Mouse (Mus musculus): ENCODE data around the gene Prickle4. TPM values are rescaled to one million over a fixed set of nuclear protein-coding genes. Genes with fewer than 3 reads are reported as not detected.
A peak's percentile ranks its signal among the peaks of the same experiment; 100 is the strongest.

Gene Prickle4
- polyA plus RNA-seq, 1 experiment from 2014 or later, result not detected

GRCm38 (mm10) chr17:47710036-47710435 lies 15.5 kb upstream of the Prickle4 start:
- Histone ChIP-seq H3K4me2 (ENCODE audit: low read length) (no peak overlapping the region), H3K4me1 (ENCODE audit: control insufficient read depth, insufficient read depth, low read length) (no peaks in the 10 kb centered on the region), H3K9ac (replicated peaks; ENCODE audit: low read length) (no peak overlapping the region), H3K27ac (replicated peaks; ENCODE audit: low read depth, low read length) (no peak overlapping the region), H3K9me3 (ENCODE audit: control insufficient read depth, low read length) (no peaks in the 10 kb centered on the region), H3K36me3 (ENCODE audit: control insufficient read depth, insufficient read depth, low read length) (peaks cover 2% of the 10 kb centered on the region; the same call in 1 of the 2 replicates), H3K27me3 (ENCODE audit: control insufficient read depth, insufficient read depth, low read length) (no peaks in the 10 kb centered on the region), H3K4me3 (replicated peaks; ENCODE audit: low read depth, low read length) (no peak overlapping the region)
- ATAC-seq (ENCODE audit: low FRiP score, low TSS enrichment) (no peak), DNase-seq (no peak)
- 83% methylated on average over 3 of the region's 3 CpGs for WGBS

DNA sequence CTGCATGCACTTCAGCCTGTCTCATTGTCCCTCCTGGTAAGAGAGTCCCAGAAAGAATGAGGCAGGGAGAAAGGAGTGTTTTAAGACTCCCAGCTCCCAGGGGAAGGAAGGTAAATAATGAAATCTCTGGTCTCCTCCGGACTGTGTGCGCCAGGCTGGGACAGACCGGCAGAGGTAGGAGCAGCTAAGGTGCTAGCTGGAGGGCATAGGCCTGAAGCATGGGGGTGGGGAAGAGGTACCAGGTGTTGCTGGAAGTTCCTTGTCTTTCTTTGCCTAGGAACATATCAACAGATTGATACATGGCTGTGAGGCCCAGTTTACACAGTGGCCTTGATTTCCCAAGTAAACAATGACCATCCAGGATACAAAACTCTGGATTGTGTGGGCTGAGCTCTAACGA lies 14.4 kb upstream of the Prickle4 start:
- no peaks in the 10 kb centered on the region for H3K27me3 ChIP-seq (ENCODE audit: control insufficient read depth, insufficient read depth, low read length)
- no peaks in the 10 kb centered on the region for H3K4me1 ChIP-seq (ENCODE audit: control insufficient read depth, insufficient read depth, low read length)
- no peak overlapping the region for H3K9ac ChIP-seq (replicated peaks; ENCODE audit: low read length)
- no peaks in the 10 kb centered on the region for H3K9me3 ChIP-seq (ENCODE audit: control insufficient read depth, low read length)
- H3K27ac ChIP-seq (replicated peaks; ENCODE audit: low read depth, low read length), result no peak overlapping the region
- no peak overlapping the region for H3K4me3 ChIP-seq (replicated peaks; ENCODE audit: low read depth, low read length)
- no peak for DNase-seq
- H3K36me3 ChIP-seq (ENCODE audit: control insufficient read depth, insufficient read depth, low read length), result peaks cover 7% of the 10 kb centered on the region
- no peak overlapping the region for H3K4me2 ChIP-seq (ENCODE audit: low read length)
- no peak for ATAC-seq (ENCODE audit: low FRiP score, low TSS enrichment)
- 80% methylated on average over 4 of the region's 4 CpGs for WGBS

- Histone ChIP-seq H3K4me1 (ENCODE audit: control insufficient read depth, insufficient read depth, low read length) (no peaks in the 10 kb centered on the region), H3K27ac (replicated peaks; ENCODE audit: low read depth, low read length) (no peak overlapping the region), H3K4me3 (replicated peaks; ENCODE audit: low read depth, low read length) (no peak overlapping the region), H3K27me3 (ENCODE audit: control insufficient read depth, insufficient read depth, low read length) (0 out of 2 replicates have a peak, but pooled peaks cover under 1% of the 10 kb centered on the region), H3K9me3 (ENCODE audit: control insufficient read depth, low read length) (no peaks in the 10 kb centered on the region), H3K4me2 (ENCODE audit: low read length) (no peak overlapping the region), H3K9ac (replicated peaks; ENCODE audit: low read length) (no peak overlapping the region), H3K36me3 (ENCODE audit: control insufficient read depth, insufficient read depth, low read length) (peaks cover 17% of the 10 kb centered on the region)
- ATAC-seq (ENCODE audit: low FRiP score, low TSS enrichment) (no peak), DNase-seq (no peak)
- WGBS, result 88% methylated on average over 3 of the region's 3 CpGs
Observed at GRCm38 (mm10) chr17:47707961-47708360, 13.4 kb upstream of the Prickle4 start.

DNA sequence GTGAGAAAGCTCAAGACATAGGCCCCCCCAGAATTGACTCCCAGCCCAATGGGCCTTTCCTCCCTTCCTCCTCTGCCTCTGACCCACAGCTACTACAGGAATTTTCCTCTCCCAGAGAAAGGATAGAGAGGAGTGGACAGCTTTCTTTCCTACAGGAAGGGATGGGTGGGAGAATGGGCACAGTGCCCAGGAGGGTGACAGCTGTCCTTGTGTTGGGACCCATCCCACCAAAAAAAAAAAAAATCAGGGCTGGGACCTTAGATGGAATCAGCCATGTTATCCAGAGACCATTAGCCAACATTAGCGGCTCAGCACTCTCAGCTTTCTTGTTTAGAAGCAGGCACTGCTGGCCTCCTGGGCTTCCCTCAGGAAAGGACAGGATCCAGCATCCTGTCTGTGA lies 11.7 kb upstream of the Prickle4 start:
- DNase-seq, result no peak
- Histone ChIP-seq H3K4me1 (ENCODE audit: control insufficient read depth, insufficient read depth, low read length) (no peaks in the 10 kb centered on the region), H3K9ac (replicated peaks; ENCODE audit: low read length) (no peak overlapping the region), H3K9me3 (ENCODE audit: control insufficient read depth, low read length) (no peaks in the 10 kb centered on the region), H3K4me2 (ENCODE audit: low read length) (no peak overlapping the region), H3K27me3 (ENCODE audit: control insufficient read depth, insufficient read depth, low read length) (0 out of 2 replicates have a peak, but pooled peaks cover 3% of the 10 kb centered on the region), H3K36me3 (ENCODE audit: control insufficient read depth, insufficient read depth, low read length) (peaks cover 35% of the 10 kb centered on the region), H3K27ac (replicated peaks; ENCODE audit: low read depth, low read length) (no peak overlapping the region), H3K4me3 (replicated peaks; ENCODE audit: low read depth, low read length) (no peak overlapping the region)
- ATAC-seq (ENCODE audit: low FRiP score, low TSS enrichment), result no peak
- WGBS, result 81% methylated on average over 1 of the region's 1 CpGs

DNA sequence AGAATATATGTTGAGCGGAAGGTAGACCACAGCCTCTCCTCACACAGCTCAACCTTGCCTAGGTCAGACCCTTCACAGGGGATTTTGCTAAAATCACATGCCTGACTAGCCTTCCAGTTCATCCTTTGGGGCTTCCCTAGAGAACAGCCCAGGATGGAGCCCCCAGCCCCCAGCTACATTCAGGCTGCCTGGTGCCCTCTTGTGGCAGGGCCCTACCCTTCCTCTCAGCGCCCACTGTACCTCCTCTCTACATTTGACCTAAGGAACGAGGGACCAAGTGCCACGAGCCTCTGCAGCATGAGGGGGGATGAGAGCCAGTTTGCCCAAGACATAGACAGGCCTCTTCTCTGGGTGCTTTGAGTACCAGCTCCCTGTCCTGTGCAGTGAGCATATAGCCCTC lies 10.2 kb upstream of the Prickle4 start:
- Histone ChIP-seq H3K27me3 (ENCODE audit: control insufficient read depth, insufficient read depth, low read length) (0 out of 2 replicates have a peak, but pooled peaks cover 3% of the 10 kb centered on the region), H3K27ac (replicated peaks; ENCODE audit: low read depth, low read length) (no peak overlapping the region), H3K9ac (replicated peaks; ENCODE audit: low read length) (no peak overlapping the region), H3K36me3 (ENCODE audit: control insufficient read depth, insufficient read depth, low read length) (peaks cover 43% of the 10 kb centered on the region), H3K4me2 (ENCODE audit: low read length) (no peak overlapping the region), H3K4me3 (replicated peaks; ENCODE audit: low read depth, low read length) (no peak overlapping the region), H3K4me1 (ENCODE audit: control insufficient read depth, insufficient read depth, low read length) (no peaks in the 10 kb centered on the region), H3K9me3 (ENCODE audit: control insufficient read depth, low read length) (no peaks in the 10 kb centered on the region)
- 96% methylated on average over 4 of the region's 4 CpGs for WGBS
- DNase-seq (no peak), ATAC-seq (ENCODE audit: low FRiP score, low TSS enrichment) (no peak)

GRCm38 (mm10) chr17:47703556-47703955 lies 9.0 kb upstream of the Prickle4 start:
- Histone ChIP-seq H3K27ac (replicated peaks; ENCODE audit: low read depth, low read length) (no peak overlapping the region), H3K9ac (replicated peaks; ENCODE audit: low read length) (no peak overlapping the region), H3K9me3 (ENCODE audit: control insufficient read depth, low read length) (no peaks in the 10 kb centered on the region), H3K4me1 (ENCODE audit: control insufficient read depth, insufficient read depth, low read length) (no peaks in the 10 kb centered on the region), H3K27me3 (ENCODE audit: control insufficient read depth, insufficient read depth, low read length) (0 out of 2 replicates have a peak, but pooled peaks cover 3% of the 10 kb centered on the region), H3K4me2 (ENCODE audit: low read length) (no peak overlapping the region), H3K36me3 (ENCODE audit: control insufficient read depth, insufficient read depth, low read length) (peaks cover 52% of the 10 kb centered on the region), H3K4me3 (replicated peaks; ENCODE audit: low read depth, low read length) (no peak overlapping the region)
- WGBS, result 37% methylated on average over 20 of the region's 20 CpGs
- ATAC-seq (ENCODE audit: low FRiP score, low TSS enrichment) (no peak), DNase-seq (no peak)

GRCm38 (mm10) chr17:47702548-47703345 lies 8.2 kb upstream of the Prickle4 start:
- Histone ChIP-seq H3K27me3 (ENCODE audit: control insufficient read depth, insufficient read depth, low read length) (0 out of 2 replicates have a peak, but pooled peaks cover 3% of the 10 kb centered on the region), H3K4me1 (ENCODE audit: control insufficient read depth, insufficient read depth, low read length) (no peaks in the 10 kb centered on the region), H3K27ac (replicated peaks; ENCODE audit: low read depth, low read length) (no peak overlapping the region), H3K4me2 (ENCODE audit: low read length) (no peak overlapping the region), H3K9me3 (ENCODE audit: control insufficient read depth, low read length) (no peaks in the 10 kb centered on the region), H3K36me3 (ENCODE audit: control insufficient read depth, insufficient read depth, low read length) (peaks cover 52% of the 10 kb centered on the region), H3K4me3 (replicated peaks; ENCODE audit: low read depth, low read length) (no peak overlapping the region), H3K9ac (replicated peaks; ENCODE audit: low read length) (no peak overlapping the region)
- no peak for DNase-seq
- 58% methylated on average over 28 of the region's 28 CpGs for WGBS
- no peak for ATAC-seq (ENCODE audit: low FRiP score, low TSS enrichment)

DNA sequence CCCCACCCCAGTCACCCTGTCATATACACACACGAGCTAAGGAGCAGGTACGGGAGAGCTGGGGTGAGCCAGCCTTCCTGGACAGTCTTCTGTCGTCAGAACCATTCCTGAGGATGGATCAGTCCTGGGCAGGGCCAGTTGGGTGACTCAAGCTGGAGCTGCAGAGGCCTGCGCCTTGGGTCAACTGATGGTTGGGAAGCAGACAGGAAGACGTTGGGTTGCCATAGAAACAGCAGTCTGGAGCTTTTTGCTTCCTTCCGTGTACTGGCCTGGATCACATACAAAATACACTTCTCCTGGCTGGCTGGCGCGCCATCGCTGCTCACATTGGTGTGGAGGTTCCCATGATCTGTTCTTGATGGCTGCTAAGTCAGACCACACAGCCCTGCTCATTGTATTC lies 7.3 kb upstream of the Prickle4 start:
- H3K27ac ChIP-seq (replicated peaks; ENCODE audit: low read depth, low read length), result no peak overlapping the region

GRCm38 (mm10) chr17:47699055-47699454 lies 4.5 kb upstream of the Prickle4 start:
- ATAC-seq (ENCODE audit: low FRiP score, low TSS enrichment), result no peak
- H3K9me3 ChIP-seq (ENCODE audit: control insufficient read depth, low read length), result no peaks in the 10 kb centered on the region
- WGBS, result 85% methylated on average over 2 of the region's 2 CpGs

More for the DNA sequence above, 7.3 kb upstream of the Prickle4 start:
- H3K4me2 ChIP-seq (ENCODE audit: low read length), result no peak overlapping the region
- DNase-seq, result peak; percentile 39
- 0 out of 2 replicates have a peak, but pooled peaks cover 3% of the 10 kb centered on the region for H3K27me3 ChIP-seq (ENCODE audit: control insufficient read depth, insufficient read depth, low read length)
- H3K36me3 ChIP-seq (ENCODE audit: control insufficient read depth, insufficient read depth, low read length), result peaks cover 52% of the 10 kb centered on the region
- no peaks in the 10 kb centered on the region for H3K4me1 ChIP-seq (ENCODE audit: control insufficient read depth, insufficient read depth, low read length)
- no peak overlapping the region for H3K9ac ChIP-seq (replicated peaks; ENCODE audit: low read length)
- H3K9me3 ChIP-seq (ENCODE audit: control insufficient read depth, low read length), result no peaks in the 10 kb centered on the region
- H3K4me3 ChIP-seq (replicated peaks; ENCODE audit: low read depth, low read length), result no peak overlapping the region
- 72% methylated on average over 9 of the region's 9 CpGs for WGBS
- ATAC-seq (ENCODE audit: low FRiP score, low TSS enrichment), result no peak

More at GRCm38 (mm10) chr17:47699055-47699454, 4.5 kb upstream of the Prickle4 start:
- no peak overlapping the region for H3K4me2 ChIP-seq (ENCODE audit: low read length)
- no peak overlapping the region for H3K27ac ChIP-seq (replicated peaks; ENCODE audit: low read depth, low read length)
- no peak overlapping the region for H3K4me3 ChIP-seq (replicated peaks; ENCODE audit: low read depth, low read length)
- H3K27me3 ChIP-seq (ENCODE audit: control insufficient read depth, insufficient read depth, low read length), result 0 out of 2 replicates have a peak, but pooled peaks cover 3% of the 10 kb centered on the region
- no peak overlapping the region for H3K9ac ChIP-seq (replicated peaks; ENCODE audit: low read length)
- DNase-seq, result no peak
- peaks cover 46% of the 10 kb centered on the region for H3K36me3 ChIP-seq (ENCODE audit: control insufficient read depth, insufficient read depth, low read length)
- 0 out of 2 replicates have a peak, but pooled peaks cover 7% of the 10 kb centered on the region for H3K4me1 ChIP-seq (ENCODE audit: control insufficient read depth, insufficient read depth, low read length)
